Mouse (Mus musculus) hindbrain, embryonic 14.5 days (tissue): Measurements from ENCODE around the gene Plxna4. TPM values are rescaled to one million over a fixed set of nuclear protein-coding genes. Genes with fewer than 3 reads are reported as not detected.

Experiments used
- ATAC-seq: fragments of 200-750 bp; cut with Nextera tagmentation; 2 replicates; pipeline ENCODE4 v1.8.0; 2017; ENCODE audit warnings: moderate number of reproducible peaks, mild to moderate bottlenecking, moderate TSS enrichment, moderate library complexity; ENCODE audit not compliant: low FRiP score
- DNase-seq: peaks from one replicate; pipeline ENCODE4 v3.0.0-alpha.2; 2015; ENCODE audit warnings: low spot score
- H3K27ac ChIP-seq: fragments of 300-500 bp; sonication (generic); 2 replicates; pipeline ENCODE4 v1.5.1; 2014; ENCODE audit warnings: mild to moderate bottlenecking, moderate library complexity
- H3K27me3 ChIP-seq: fragments of 300-500 bp; sonication (generic); 2 replicates; pipeline ENCODE4 v1.6.1; 2014; ENCODE audit warnings: mild to moderate bottlenecking, low read length, mixed read lengths; ENCODE audit not compliant: control insufficient read depth, insufficient read depth
- H3K36me3 ChIP-seq: fragments of 300-500 bp; sonication (generic); replicated peaks from 2 replicates; pipeline ENCODE4 v1.6.1; 2014; ENCODE audit not compliant: control insufficient read depth, insufficient read depth
- H3K4me1 ChIP-seq: fragments of 300-500 bp; sonication (generic); replicated peaks from 2 replicates; pipeline ENCODE4 v1.6.1; 2014; ENCODE audit warnings: antibody characterized with exemption, low read length, mixed read lengths; ENCODE audit not compliant: control insufficient read depth, insufficient read depth
- H3K4me2 ChIP-seq: fragments of 300-500 bp; sonication (generic); replicated peaks from 2 replicates; pipeline ENCODE4 v1.6.1; 2014; ENCODE audit warnings: mild to moderate bottlenecking, moderate library complexity
- H3K4me3 ChIP-seq: fragments of 300-500 bp; sonication (generic); replicated peaks from 2 replicates; pipeline ENCODE4 v1.5.1; 2014; ENCODE audit warnings: mild to moderate bottlenecking, low read length
- H3K9ac ChIP-seq: fragments of 300-500 bp; sonication (generic); 2 replicates; pipeline ENCODE4 v1.6.1; 2014
- H3K9me3 ChIP-seq: fragments of 300-500 bp; sonication (generic); 2 replicates; pipeline ENCODE4 v1.6.1; 2016; ENCODE audit warnings: low read length; ENCODE audit not compliant: control insufficient read depth
- WGBS: fragments of 180-500 bp; shearing (Covaris S2); extraction: QIAGEN DNeasy Blood & Tissue Kit; methylation state at CpG from one replicate; pipeline ENCODE4 v1.1.7; 2014; 5-methylcytosine and 5-hydroxymethylcytosine counted together
- polyA plus RNA-seq: library from polyadenylated mRNA; unstranded; fragments of >200 nt; fragmentation: Nextera tagmentation; extraction: Ambion mirVana; gene quantifications from 2 replicates; pipeline ENCODE4 v1.2.1, GENCODE M21; 2014

Plxna4 gene
- polyA plus RNA-seq, 1 experiment from 2014 or later: 25.7 TPM

DNA sequence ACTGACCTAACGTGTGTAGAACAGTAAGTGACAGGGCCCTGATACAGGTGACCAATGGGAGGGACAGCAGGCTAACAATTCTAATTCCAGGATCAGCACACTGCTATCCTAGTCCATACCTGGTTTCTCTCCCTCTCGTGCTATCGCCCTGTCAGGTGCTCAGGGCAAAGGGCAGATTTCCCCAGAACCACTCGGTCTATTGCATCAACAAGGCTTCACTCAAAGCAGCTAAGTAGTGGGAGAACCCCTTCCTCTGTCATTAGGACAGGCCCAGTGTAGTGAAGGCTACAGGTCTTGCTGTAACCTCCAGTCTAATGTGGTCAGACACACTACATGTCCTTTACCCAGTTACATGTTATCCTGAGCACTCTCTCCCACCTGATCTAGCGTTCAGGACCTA lies 176.7 kb downstream of the Plxna4 start:
- no peak for DNase-seq
- no peak for ATAC-seq
- Histone ChIP-seq H3K4me1 (peaks cover 18% of the 10 kb centered on the region; the same call in 1 of the 2 replicates), H3K27me3 (no peaks in the 10 kb centered on the region), H3K9me3 (no peaks in the 10 kb centered on the region), H3K36me3 (no peaks in the 10 kb centered on the region), H3K4me2 (no peak overlapping the region), H3K9ac (no peak overlapping the region), H3K4me3 (no peak overlapping the region), H3K27ac (no peak overlapping the region)
- 88% methylated on average over 5 of the region's 5 CpGs for WGBS

DNA sequence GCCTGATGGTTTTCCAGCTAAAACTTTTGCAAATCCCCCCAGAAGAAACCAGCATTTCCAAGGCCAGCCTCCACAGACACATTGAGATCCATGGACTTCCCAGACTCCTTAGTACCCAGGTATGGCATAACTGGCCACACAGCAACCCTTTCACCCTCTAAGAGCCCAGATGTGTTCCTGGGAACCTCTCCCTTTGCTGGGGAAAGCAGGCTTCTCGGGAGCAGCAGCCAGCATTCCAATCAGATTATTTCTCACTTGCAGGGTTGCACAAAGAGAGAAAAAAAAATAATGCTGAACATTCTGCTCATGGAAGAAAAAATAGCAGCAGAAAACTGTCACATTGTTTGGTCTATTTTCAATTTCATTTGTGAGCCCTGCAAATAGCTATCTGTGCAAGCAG lies 178.4 kb downstream of the Plxna4 start:
- H3K36me3 ChIP-seq: no peaks in the 10 kb centered on the region
- WGBS: 38% methylated on average over 1 of the region's 1 CpGs

DNA sequence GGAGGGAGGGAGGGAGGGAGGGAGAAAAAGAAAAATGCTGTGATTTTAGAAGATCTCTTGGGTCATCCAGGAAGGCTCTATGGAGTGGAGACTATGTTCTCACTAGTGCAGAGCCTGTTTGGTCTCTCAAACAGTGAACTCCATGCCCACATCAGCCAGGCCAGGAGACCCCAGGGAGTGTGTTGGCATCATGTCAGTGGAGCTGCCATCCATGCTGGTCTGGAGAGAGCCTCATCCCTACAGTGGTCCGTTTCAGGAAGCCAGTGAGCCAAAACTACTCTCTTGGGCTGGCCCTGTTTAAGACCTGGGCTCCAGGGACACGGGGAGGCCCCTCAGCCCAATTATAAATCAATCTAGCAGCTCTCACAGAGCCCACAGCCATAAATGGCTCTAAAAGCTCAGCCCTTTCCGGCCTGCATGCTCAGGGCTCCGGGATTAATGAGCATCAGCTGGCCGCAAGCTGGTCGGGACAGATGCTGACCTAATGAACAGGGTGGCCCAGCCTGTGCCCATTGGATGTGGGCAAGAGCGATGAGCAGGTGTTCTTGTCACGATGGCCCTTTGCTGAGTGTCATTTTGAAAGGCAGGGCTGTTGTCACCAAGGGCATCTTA lies 180.3 kb downstream of the Plxna4 start:
- Histone ChIP-seq H3K36me3 (no peaks in the 10 kb centered on the region), H3K27ac (no peak overlapping the region), H3K9me3 (no peaks in the 10 kb centered on the region), H3K9ac (no peak overlapping the region), H3K4me1 (peaks cover 20% of the 10 kb centered on the region; the same call in 1 of the 2 replicates), H3K4me3 (no peak overlapping the region), H3K4me2 (no peak overlapping the region), H3K27me3 (no peaks in the 10 kb centered on the region)
- 27% methylated on average over 8 of the region's 8 CpGs for WGBS
- 0 out of 2 replicates have a peak, but pooled peaks have one; percentile 29 for ATAC-seq
- DNase-seq: peak; percentile 29

More for the DNA sequence above, 178.4 kb downstream of the Plxna4 start:
- Histone ChIP-seq H3K4me3 (no peak overlapping the region), H3K4me2 (no peak overlapping the region), H3K4me1 (peaks cover 18% of the 10 kb centered on the region; the same call in 1 of the 2 replicates), H3K9me3 (no peaks in the 10 kb centered on the region), H3K27ac (no peak overlapping the region), H3K9ac (no peak overlapping the region; the same call in 1 of the 2 replicates), H3K27me3 (no peaks in the 10 kb centered on the region)
- DNase-seq (no peak), ATAC-seq (no peak)

DNA sequence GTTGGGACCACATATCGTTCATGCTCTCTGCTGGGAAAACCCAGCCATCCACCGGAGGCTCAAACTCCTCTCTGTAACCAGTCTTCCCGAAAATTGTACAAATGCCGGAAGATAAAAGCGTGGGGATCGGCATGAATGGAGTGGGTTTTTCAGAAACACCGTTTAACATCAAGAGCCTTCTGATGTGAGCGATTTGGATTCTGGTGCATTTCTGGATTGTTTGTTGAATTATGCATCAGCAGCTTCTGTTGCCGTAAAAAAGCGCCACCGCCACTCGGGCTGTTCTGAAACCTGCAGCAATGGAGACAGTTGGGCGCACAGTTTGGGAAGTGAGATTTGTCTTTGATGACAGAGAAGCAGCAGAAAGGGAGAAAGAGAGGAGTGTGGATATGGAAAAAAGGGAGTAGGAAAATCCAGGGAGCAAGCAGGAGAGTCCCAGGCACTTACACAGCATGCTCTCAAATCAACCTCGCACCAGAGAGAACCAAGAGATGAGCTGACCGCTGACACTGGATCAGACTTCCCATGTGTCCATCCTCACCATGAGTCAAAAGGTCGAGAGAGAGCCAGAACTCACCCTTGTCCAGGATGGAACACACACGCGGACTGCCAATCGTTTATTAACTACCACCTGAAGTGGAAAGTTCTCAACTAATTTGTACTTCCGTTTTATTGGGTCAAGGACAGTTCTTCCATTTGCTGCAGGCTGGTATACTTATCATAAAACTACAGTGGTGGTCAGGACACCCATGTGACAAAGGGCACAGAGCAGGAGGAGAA lies 181.5 kb downstream of the Plxna4 start:
- no peak overlapping the region for H3K27ac ChIP-seq
- ATAC-seq: no peak
- no peaks in the 10 kb centered on the region for H3K27me3 ChIP-seq
- H3K36me3 ChIP-seq: no peaks in the 10 kb centered on the region
- H3K9me3 ChIP-seq: no peaks in the 10 kb centered on the region
- H3K4me1 ChIP-seq: peaks cover 14% of the 10 kb centered on the region; the same call in 1 of the 2 replicates
- no peak overlapping the region for H3K4me2 ChIP-seq
- 81% methylated on average over 20 of the region's 20 CpGs for WGBS
- H3K9ac ChIP-seq: no peak overlapping the region
- no peak for DNase-seq
- H3K4me3 ChIP-seq: no peak overlapping the region

DNA sequence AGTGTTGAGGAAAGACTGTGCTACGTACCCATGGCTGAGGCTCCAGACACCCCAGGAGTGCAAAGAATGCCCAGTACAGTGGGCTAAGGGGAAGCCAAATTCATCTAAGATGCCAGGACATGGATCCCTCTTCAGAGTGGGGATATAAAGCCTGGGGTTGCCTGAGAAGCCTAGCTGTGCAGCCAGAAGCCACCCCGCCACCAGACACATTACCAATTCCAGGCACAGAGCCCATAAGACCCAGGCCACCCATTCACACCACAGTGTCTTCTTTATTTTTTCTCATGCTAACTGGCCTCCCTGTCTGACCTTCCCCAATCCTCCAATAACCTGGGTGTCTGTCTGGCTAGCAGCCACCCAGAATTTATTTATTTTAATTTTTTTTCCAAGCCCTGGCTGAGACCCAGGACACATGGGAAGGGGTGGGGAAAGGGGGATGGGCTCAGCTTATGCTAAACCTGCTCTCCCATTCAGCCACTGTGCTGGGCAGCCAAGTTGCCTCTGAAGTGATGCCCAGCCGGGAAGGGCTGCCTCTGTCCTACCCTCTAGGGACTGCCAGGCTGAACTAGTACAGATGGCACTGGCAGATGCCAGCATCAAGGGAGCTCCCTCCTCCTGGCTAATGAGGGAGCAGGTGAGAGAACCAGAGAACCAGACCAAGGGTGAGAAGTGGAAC lies 185.3 kb downstream of the Plxna4 start:
- ATAC-seq (peak; percentile 89), DNase-seq (peak; percentile 57)
- Histone ChIP-seq H3K27me3 (no peaks in the 10 kb centered on the region), H3K9ac (no peak overlapping the region), H3K4me1 (peaks cover 10% of the 10 kb centered on the region; the same call in 1 of the 2 replicates), H3K4me2 (no peak overlapping the region), H3K9me3 (no peaks in the 10 kb centered on the region), H3K27ac (no peak overlapping the region), H3K36me3 (no peaks in the 10 kb centered on the region), H3K4me3 (no peak overlapping the region)
- WGBS: 47% methylated on average over 3 of the region's 3 CpGs

DNA sequence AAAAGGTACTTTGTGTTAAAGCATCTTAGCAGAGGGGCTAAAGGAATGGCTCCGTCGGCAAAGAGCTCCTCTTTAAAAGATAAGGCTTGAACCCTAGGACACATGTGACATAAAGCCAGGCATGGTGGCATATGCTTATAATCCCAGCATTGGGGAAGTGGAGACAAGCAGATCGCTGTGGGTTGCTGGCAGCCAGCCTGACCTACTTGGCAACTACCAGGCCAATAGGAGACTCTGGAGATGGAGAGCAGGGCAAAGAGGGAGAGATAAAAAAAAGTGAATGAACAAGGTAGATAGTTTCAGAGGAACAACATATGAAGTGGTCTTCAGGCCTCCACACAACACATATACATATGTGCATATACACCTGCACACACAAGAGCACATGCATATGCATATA lies 189.7 kb downstream of the Plxna4 start:
- no peak overlapping the region for H3K27ac ChIP-seq
- WGBS: 87% methylated on average over 3 of the region's 3 CpGs
- H3K4me3 ChIP-seq: no peak overlapping the region
- no peaks in the 10 kb centered on the region for H3K9me3 ChIP-seq
- no peak overlapping the region for H3K4me2 ChIP-seq
- no peak overlapping the region for H3K9ac ChIP-seq
- no peaks in the 10 kb centered on the region for H3K36me3 ChIP-seq
- H3K27me3 ChIP-seq: no peaks in the 10 kb centered on the region
- ATAC-seq (no peak), DNase-seq (no peak)
- H3K4me1 ChIP-seq: peaks cover 15% of the 10 kb centered on the region

DNA sequence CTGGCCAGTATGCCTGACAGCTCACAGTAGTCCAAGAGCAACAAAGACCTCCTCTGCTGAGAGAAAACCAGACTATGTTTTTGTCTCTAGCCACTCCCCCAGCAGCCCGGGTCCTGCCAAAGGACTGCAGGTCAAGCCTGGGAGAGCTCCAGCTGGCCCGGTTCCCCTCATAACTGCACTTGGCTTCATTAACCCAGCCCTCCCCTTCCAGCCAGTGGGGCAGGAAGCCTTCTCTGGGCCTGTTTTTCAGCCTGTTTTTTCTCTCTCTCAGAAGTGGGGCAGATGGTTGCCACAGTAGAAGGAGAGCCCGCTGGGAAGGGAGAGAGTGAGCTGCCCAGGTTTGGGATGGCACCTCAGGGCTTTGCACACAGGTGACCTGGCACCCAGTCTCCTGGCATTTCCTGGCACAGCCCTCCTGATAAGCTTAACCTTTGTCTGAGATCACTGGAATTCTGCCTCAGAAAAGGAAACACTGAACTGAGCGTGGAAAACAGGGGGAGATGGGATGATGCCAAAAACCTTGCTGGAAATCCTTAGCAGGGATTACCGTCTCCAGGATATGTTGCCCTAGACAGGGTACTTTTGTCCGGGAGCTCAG lies 190.8 kb downstream of the Plxna4 start:
- 39% methylated on average over 6 of the region's 6 CpGs for WGBS
- peak; percentile 80 for ATAC-seq
- Histone ChIP-seq H3K27ac (no peak overlapping the region), H3K36me3 (no peaks in the 10 kb centered on the region), H3K4me2 (no peak overlapping the region), H3K9ac (no peak overlapping the region), H3K4me3 (no peak overlapping the region), H3K9me3 (no peaks in the 10 kb centered on the region), H3K27me3 (no peaks in the 10 kb centered on the region), H3K4me1 (peaks cover 11% of the 10 kb centered on the region)
- DNase-seq: peak; percentile 65

DNA sequence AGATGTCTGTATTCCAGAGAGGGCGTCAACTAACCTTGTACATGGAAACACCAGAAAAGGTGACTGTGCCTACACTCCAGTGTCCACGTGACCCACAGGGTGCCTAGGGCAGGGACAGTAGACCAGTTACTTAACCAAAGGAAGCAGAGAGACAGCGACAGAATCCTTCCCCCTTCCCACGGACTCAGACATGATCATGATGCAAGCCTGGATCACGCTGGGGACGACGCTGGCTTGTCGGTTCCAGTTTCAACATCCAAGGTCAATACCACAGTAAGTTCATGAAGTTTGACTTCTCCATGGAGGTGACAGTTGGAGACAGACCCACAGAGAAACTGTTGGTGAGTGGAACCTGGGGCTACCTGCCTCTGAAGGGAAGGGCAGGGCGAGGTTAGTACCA lies 192.6 kb downstream of the Plxna4 start:
- DNase-seq: no peak
- H3K9me3 ChIP-seq: no peaks in the 10 kb centered on the region
- no peak for ATAC-seq
- H3K36me3 ChIP-seq: no peaks in the 10 kb centered on the region
- H3K4me3 ChIP-seq: no peak overlapping the region
- peaks cover 16% of the 10 kb centered on the region for H3K4me1 ChIP-seq
- no peak overlapping the region for H3K9ac ChIP-seq
- no peak overlapping the region for H3K4me2 ChIP-seq
- no peaks in the 10 kb centered on the region for H3K27me3 ChIP-seq
- 93% methylated on average over 9 of the region's 9 CpGs for WGBS
- no peak overlapping the region for H3K27ac ChIP-seq

DNA sequence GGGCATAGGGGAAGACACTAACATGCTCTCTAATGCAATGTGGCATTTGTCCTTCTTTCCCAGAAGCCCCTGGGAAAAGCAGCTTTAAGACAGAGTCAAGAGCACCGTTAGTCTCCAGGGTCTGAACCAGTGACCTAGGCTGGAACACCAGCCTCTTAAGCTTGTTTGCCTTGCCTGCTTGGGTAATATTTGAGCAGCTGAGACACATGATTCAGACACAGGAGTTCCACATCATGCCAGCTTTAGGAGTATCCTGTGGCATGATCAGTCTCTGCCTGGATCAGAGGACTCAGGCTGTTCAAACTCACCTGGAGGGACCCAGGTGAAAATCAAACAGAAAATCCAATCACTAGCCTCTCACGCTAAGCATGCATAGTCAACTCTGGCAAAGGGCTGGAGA lies 195.7 kb downstream of the Plxna4 start:
- WGBS: 79% methylated on average over 2 of the region's 2 CpGs
- no peak overlapping the region for H3K27ac ChIP-seq
- DNase-seq (no peak), ATAC-seq (no peak)
- H3K9ac ChIP-seq: no peak overlapping the region
- H3K4me3 ChIP-seq: no peak overlapping the region
- H3K9me3 ChIP-seq: no peaks in the 10 kb centered on the region
- no peak overlapping the region for H3K4me2 ChIP-seq
- H3K4me1 ChIP-seq: peaks cover 14% of the 10 kb centered on the region
- H3K36me3 ChIP-seq: no peaks in the 10 kb centered on the region
- H3K27me3 ChIP-seq: no peaks in the 10 kb centered on the region
